37 mouse cellular contexts compared by ENCODE assay signal in the genomic region with DNA sequence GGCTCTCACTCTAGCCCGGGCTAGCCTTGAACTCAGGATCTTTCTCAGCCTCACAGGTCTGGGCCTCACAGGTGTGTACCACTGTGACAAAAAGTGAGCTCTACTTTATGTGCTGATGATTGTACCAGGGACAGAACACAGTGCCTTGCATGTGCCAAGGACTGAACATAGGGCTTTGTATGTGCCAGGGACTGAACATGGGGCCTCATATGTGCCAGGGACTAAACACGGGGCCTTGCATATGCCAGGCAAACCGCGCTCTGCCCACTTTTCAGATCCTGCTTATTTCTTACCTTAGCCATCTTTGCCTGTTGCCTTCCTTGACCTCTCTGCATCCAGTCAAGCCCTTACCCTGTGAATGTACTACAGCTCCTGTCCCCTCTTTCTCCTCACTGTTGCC. TPM values are rescaled to one million over a fixed set of nuclear protein-coding genes. Genes with fewer than 3 reads are reported as not detected.
DNase-seq lines count a peak whose midpoint lies in the region; ATAC-seq and TF ChIP-seq lines count a peak whose summit lies in the region.
"Had no signal": no experiment of that assay in that cellular context is flagged by ENCODE, and none has a peak within 500 bp of the region (broad histone marks: within the 10 kb centered on the region; RNA-seq: fewer than 3 reads in every experiment).

No protein-coding gene starts in this region.

- H3K27ac ChIP-seq in heart, embryonic 13.5 days (replicated peaks) = 0 out of 2 replicates have a peak overlapping the region, but pooled peaks have one; percentile 21
- H3K27ac ChIP-seq in ES-Bruce4 (ENCODE audit: insufficient read depth, low read length) = peak overlapping the region; percentile 60
- peak overlapping the region; percentile 37 for H3K27ac ChIP-seq in bone marrow, adult 2 months (ENCODE audit: control insufficient read depth, insufficient read depth, low read depth, low read length, poor library complexity)
- peak overlapping the region; percentile 92 for H3K27ac ChIP-seq in liver, embryonic 14.5 days
- H3K27ac ChIP-seq: embryonic facial prominence, embryonic 10.5 days; embryonic facial prominence, embryonic 15.5 days; forebrain, embryonic 15.5 days; gastrocnemius, adult 2 months; heart, adult 2 months; hindbrain, embryonic 15.5 days; kidney, embryonic 15.5 days; limb, embryonic 10.5 days; limb, embryonic 15.5 days; lung, embryonic 15.5 days; neural tube, embryonic 12.5 days had no signal

- no peak for DNase-seq in heart, postnatal 25 days (ENCODE audit: low spot score)
- no peak for DNase-seq in liver, embryonic 14.5 days (ENCODE audit: low read depth in 3 of 3, low spot score in 3 of 3)
- DNase-seq in embryo, embryonic 10 days (ENCODE audit: low spot score) = no peak
- no peak for DNase-seq in frontal cortex, postnatal 25 days (ENCODE audit: low spot score in 2 of 2)
- no peak for DNase-seq in spleen, adult 18-20 months
- DNase-seq: adrenal gland, adult 2 months; adrenal gland, postnatal 36 days; gastrocnemius, adult 2 months; gastrocnemius, postnatal 36 days; heart, adult 2 months; heart, postnatal 4 days; kidney, adult 11 months; kidney, postnatal 25 days; right cerebral cortex, postnatal 4 days; thymus, adult 2 months; thymus, postnatal 4 days had no signal

- no peak overlapping the region for H3K9ac ChIP-seq in heart, embryonic 13.5 days
- no peak overlapping the region for H3K9ac ChIP-seq in ES-Bruce4 (ENCODE audit: low read depth, poor library complexity, severe bottlenecking)
- peak overlapping the region; percentile 73 for H3K9ac ChIP-seq in liver, embryonic 14.5 days (replicated peaks)
- H3K9ac ChIP-seq: embryonic facial prominence, embryonic 15.5 days; forebrain, embryonic 15.5 days; hindbrain, embryonic 15.5 days; kidney, embryonic 15.5 days; limb, embryonic 15.5 days; lung, embryonic 15.5 days; neural tube, embryonic 12.5 days had no signal

- no peak for TF ChIP-seq CTCF in ES-Bruce4 (IDR thresholded peaks at IDR 0.05; ENCODE audit: low read depth, low read length)
- no peak for TF ChIP-seq CTCF in bone marrow, adult 2 months (IDR thresholded peaks at IDR 0.05; ENCODE audit: control insufficient read depth, insufficient read depth, low read length)
- no peak for TF ChIP-seq CTCF in liver, embryonic 14.5 days (IDR thresholded peaks at IDR 0.05; ENCODE audit: low read depth)

- WGBS in heart, embryonic 13.5 days = 93% methylated on average over 4 of the region's 4 CpGs
- WGBS in bone marrow, adult 2 months = 88% methylated on average over 4 of the region's 4 CpGs
- 75% methylated on average over 4 of the region's 4 CpGs for WGBS in liver, embryonic 14.5 days (ENCODE audit: insufficient replicate concordance)

- H3K9me3 ChIP-seq in heart, embryonic 13.5 days = no peaks in the 10 kb centered on the region
- H3K9me3 ChIP-seq in ES-Bruce4 (replicated peaks; ENCODE audit: control insufficient read depth, insufficient read depth, low read length, poor library complexity, severe bottlenecking) = peaks cover 11% of the 10 kb centered on the region
- H3K9me3 ChIP-seq in liver, embryonic 14.5 days (ENCODE audit: control insufficient read depth, low read length) = no peaks in the 10 kb centered on the region
- H3K9me3 ChIP-seq: embryonic facial prominence, embryonic 10.5 days; embryonic facial prominence, embryonic 15.5 days; forebrain, embryonic 15.5 days; hindbrain, embryonic 15.5 days; kidney, embryonic 15.5 days; limb, embryonic 10.5 days; limb, embryonic 15.5 days; lung, embryonic 15.5 days; neural tube, embryonic 12.5 days had no signal

- intact Hi-C loops in heart, postnatal 25 days (cut with DNase I) = no loop called here

- no peaks in the 10 kb centered on the region for H3K27me3 ChIP-seq in heart, embryonic 13.5 days (replicated peaks)
- H3K27me3 ChIP-seq in ES-Bruce4 (ENCODE audit: control insufficient read depth, insufficient read depth, low read length, poor library complexity, severe bottlenecking) = no peaks in the 10 kb centered on the region
- no peaks in the 10 kb centered on the region for H3K27me3 ChIP-seq in liver, embryonic 14.5 days (ENCODE audit: control insufficient read depth, insufficient read depth, low read length)
- H3K27me3 ChIP-seq: embryonic facial prominence, embryonic 15.5 days; forebrain, embryonic 15.5 days; hindbrain, embryonic 15.5 days; kidney, embryonic 15.5 days; limb, embryonic 15.5 days; lung, embryonic 15.5 days; neural tube, embryonic 12.5 days had no signal

- no peak for ATAC-seq in heart, embryonic 13.5 days (ENCODE audit: extremely low read depth, insufficient number of reproducible peaks, low FRiP score, low TSS enrichment)
- peak; percentile 3; the same call in 1 of the 2 replicates for ATAC-seq in liver, embryonic 14.5 days (ENCODE audit: insufficient read depth)
- ATAC-seq: activated CD4-positive, CD25-positive, alpha-beta regulatory T cell, adult 4 months; CD4-positive, CD25-positive, alpha-beta regulatory T cell, adult 4 months; forebrain, embryonic 15.5 days; inflammation-experienced regulatory T-cells, adult 6 months; midbrain, embryonic 16.5 days had no signal

- TF ChIP-seq POLR2A in ES-Bruce4 (IDR thresholded peaks at IDR 0.05; ENCODE audit: insufficient read depth, low read length) = no peak
- TF ChIP-seq POLR2A in bone marrow, adult 2 months (IDR thresholded peaks at IDR 0.05; ENCODE audit: borderline replicate concordance, control insufficient read depth, low read depth, low read length) = no peak

- no peak for TF ChIP-seq EP300 in ES-Bruce4 (IDR thresholded peaks at IDR 0.05; ENCODE audit: insufficient read depth, low read depth, low read length)
- TF ChIP-seq EP300 in liver, embryonic 14.5 days (IDR thresholded peaks at IDR 0.05; ENCODE audit: low read depth) = no peak

- H3K4me3 ChIP-seq in heart, embryonic 13.5 days = no peak overlapping the region
- no peak overlapping the region for H3K4me3 ChIP-seq in ES-Bruce4 (ENCODE audit: low read depth, low read length)
- no peak overlapping the region for H3K4me3 ChIP-seq in bone marrow, adult 2 months (replicated peaks; ENCODE audit: control insufficient read depth, low read depth, low read length)
- no peak overlapping the region for H3K4me3 ChIP-seq in liver, embryonic 14.5 days (ENCODE audit: insufficient read depth in 1 of 2, low read depth in 2 of 2, low read length in 2 of 2)
- H3K4me3 ChIP-seq: embryonic facial prominence, embryonic 10.5 days; embryonic facial prominence, embryonic 15.5 days; forebrain, embryonic 15.5 days; gastrocnemius, adult 2 months; heart, adult 2 months; hindbrain, embryonic 15.5 days; kidney, embryonic 15.5 days; limb, embryonic 10.5 days; limb, embryonic 15.5 days; lung, embryonic 15.5 days; myocyte; neural tube, embryonic 12.5 days had no signal

- H3K36me3 ChIP-seq in heart, embryonic 13.5 days = peaks cover 95% of the 10 kb centered on the region
- peaks cover 90% of the 10 kb centered on the region for H3K36me3 ChIP-seq in ES-Bruce4 (ENCODE audit: control insufficient read depth, insufficient read depth, low read length, poor library complexity, severe bottlenecking)
- H3K36me3 ChIP-seq in liver, embryonic 14.5 days (replicated peaks; ENCODE audit: control insufficient read depth, insufficient read depth, low read depth) = peaks cover 86% of the 10 kb centered on the region

- H3K4me1 ChIP-seq in heart, embryonic 13.5 days = peaks cover 21% of the 10 kb centered on the region
- no peaks in the 10 kb centered on the region for H3K4me1 ChIP-seq in ES-Bruce4 (ENCODE audit: control insufficient read depth, insufficient read depth, low read length)
- H3K4me1 ChIP-seq in bone marrow, adult 2 months (ENCODE audit: control insufficient read depth, insufficient read depth, low read length) = peaks cover 6% of the 10 kb centered on the region; the same call in 1 of the 2 replicates
- peaks cover 53 to 59% of the 10 kb centered on the region in 2 experiments for H3K4me1 ChIP-seq in liver, embryonic 14.5 days (replicated peaks; ENCODE audit: control insufficient read depth in 2 of 2, insufficient read depth in 2 of 2, low read length in 1 of 2)
- H3K4me1 ChIP-seq: embryonic facial prominence, embryonic 10.5 days; embryonic facial prominence, embryonic 15.5 days; forebrain, embryonic 15.5 days; hindbrain, embryonic 15.5 days; kidney, embryonic 15.5 days; limb, embryonic 10.5 days; limb, embryonic 15.5 days; lung, embryonic 15.5 days; neural tube, embryonic 12.5 days had no signal

- H3K4me2 ChIP-seq in heart, embryonic 13.5 days = no peak overlapping the region
- H3K4me2 ChIP-seq in liver, embryonic 14.5 days (ENCODE audit: low read depth) = peak overlapping the region; percentile 61
- H3K4me2 ChIP-seq: embryonic facial prominence, embryonic 15.5 days; forebrain, embryonic 15.5 days; hindbrain, embryonic 15.5 days; kidney, embryonic 15.5 days; limb, embryonic 15.5 days; lung, embryonic 15.5 days; midbrain, embryonic 11.5 days; neural tube, embryonic 12.5 days had no signal

RNA-seq across cellular contexts. Expression of a gene that starts 7.7 kb away (rescaled TPM):
- polyA plus RNA-seq in heart, embryonic 13.5 days (2015; fragmentation: Nextera tagmentation; extraction: Ambion mirVana) = 434 and 464 TPM in 2 replicates
- total RNA-seq in heart, postnatal 25 days (2021) = 1 to 10 TPM; 2.4 to 2.9 TPM
- polyA plus RNA-seq in ES-Bruce4 (2011; ENCODE audit: insufficient read depth, insufficient read length, low read depth, missing spikeins) = 366 and 371 TPM in 2 replicates
- polyA plus RNA-seq in bone marrow, adult 2 months (2011; ENCODE audit: insufficient read depth, insufficient read length, low replicate concordance, missing spikeins) = 261 and 459 TPM in 2 replicates
- 459 and 465 TPM in 2 replicates for polyA plus RNA-seq in liver, embryonic 14.5 days (2012; rRNA removed)
- 533 and 562 TPM in 2 replicates for polyA plus RNA-seq in liver, embryonic 14.5 days (2014; fragmentation: Nextera tagmentation; extraction: Ambion mirVana)

RNA-seq across cellular contexts. Expression of a gene that starts 16.2 kb away (rescaled TPM):
- 55.0 and 56.9 TPM in 2 replicates for polyA plus RNA-seq in heart, embryonic 13.5 days (2015; fragmentation: Nextera tagmentation; extraction: Ambion mirVana)
- 10 to 100 TPM; 24.4 to 25.8 TPM for total RNA-seq in heart, postnatal 25 days (2021)
- 26.7 and 30.4 TPM in 2 replicates for polyA plus RNA-seq in ES-Bruce4 (2011; ENCODE audit: insufficient read depth, insufficient read length, low read depth, missing spikeins)
- polyA plus RNA-seq in bone marrow, adult 2 months (2011; ENCODE audit: insufficient read depth, insufficient read length, low replicate concordance, missing spikeins) = 35.3 and 47.6 TPM in 2 replicates
- polyA plus RNA-seq in liver, embryonic 14.5 days (2012; rRNA removed) = 16.2 and 26.0 TPM in 2 replicates
- 36.7 and 43.7 TPM in 2 replicates for polyA plus RNA-seq in liver, embryonic 14.5 days (2014; fragmentation: Nextera tagmentation; extraction: Ambion mirVana)

RNA-seq across cellular contexts. Expression of a gene that starts 16.2 kb away (rescaled TPM):
- 0.27 and 0.28 TPM in 2 replicates for polyA plus RNA-seq in heart, embryonic 13.5 days (2015; fragmentation: Nextera tagmentation; extraction: Ambion mirVana)
- under 1 TPM; 0.28 to 0.29 TPM for total RNA-seq in heart, postnatal 25 days (2021)
- 0.60 and 1.7 TPM in 2 replicates for polyA plus RNA-seq in ES-Bruce4 (2011; ENCODE audit: insufficient read depth, insufficient read length, low read depth, missing spikeins)
- 2.1 and 2.2 TPM in 2 replicates for polyA plus RNA-seq in bone marrow, adult 2 months (2011; ENCODE audit: insufficient read depth, insufficient read length, low replicate concordance, missing spikeins)
- 1.7 and 1.9 TPM in 2 replicates for polyA plus RNA-seq in liver, embryonic 14.5 days (2012; rRNA removed)
- 1.6 and 2.1 TPM in 2 replicates for polyA plus RNA-seq in liver, embryonic 14.5 days (2014; fragmentation: Nextera tagmentation; extraction: Ambion mirVana)
- total RNA-seq: gastrocnemius, adult 2 months; gastrocnemius, postnatal 36 days; heart, adult 2 months; megakaryocyte, adult 5-6 weeks had no signal
- polyA plus RNA-seq: activated CD4-positive, CD25-positive, alpha-beta regulatory T cell, adult 4 months; CD4-positive, CD25-positive, alpha-beta regulatory T cell, adult 4 months; inflammation-experienced regulatory T-cells, adult 6 months had no signal

RNA-seq across cellular contexts. Expression of a gene that starts 17.8 kb away (rescaled TPM):
- polyA plus RNA-seq in heart, embryonic 13.5 days (2015; fragmentation: Nextera tagmentation; extraction: Ambion mirVana) = 1.0 and 3.8 TPM in 2 replicates
- total RNA-seq in heart, postnatal 25 days (2021) = not detected
- polyA plus RNA-seq in ES-Bruce4 (2011; ENCODE audit: insufficient read depth, insufficient read length, low read depth, missing spikeins) = 0.88 and 1.6 TPM in 2 replicates
- 9.6 and 12.2 TPM in 2 replicates for polyA plus RNA-seq in bone marrow, adult 2 months (2011; ENCODE audit: insufficient read depth, insufficient read length, low replicate concordance, missing spikeins)
- polyA plus RNA-seq in liver, embryonic 14.5 days (2012; rRNA removed) = 0.15 and 0.32 TPM in 2 replicates
- polyA plus RNA-seq in liver, embryonic 14.5 days (2014; fragmentation: Nextera tagmentation; extraction: Ambion mirVana) = 0.44 TPM in 1 of 2 replicates, not detected in the other
- total RNA-seq: adrenal gland, adult 2 months; common myeloid progenitor, adult 5-6 weeks; layer of hippocampus, postnatal 25 days; megakaryocyte, adult 5-6 weeks had no signal
- polyA plus RNA-seq: activated CD4-positive, CD25-positive, alpha-beta regulatory T cell, adult 4 months; adrenal gland, adult 2 months; CD4-positive, CD25-positive, alpha-beta regulatory T cell, adult 4 months; embryonic facial prominence, embryonic 10.5 days; heart, adult 2 months; inflammation-experienced regulatory T-cells, adult 6 months; midbrain, embryonic 11.5 days had no signal

RNA-seq across cellular contexts. Expression of a gene that starts 23.7 kb away (rescaled TPM):
- 26.7 and 31.8 TPM in 2 replicates for polyA plus RNA-seq in heart, embryonic 13.5 days (2015; fragmentation: Nextera tagmentation; extraction: Ambion mirVana)
- 10 to 100 TPM; 24.7 to 27.5 TPM for total RNA-seq in heart, postnatal 25 days (2021)
- polyA plus RNA-seq in ES-Bruce4 (2011; ENCODE audit: insufficient read depth, insufficient read length, low read depth, missing spikeins) = 10.7 and 11.2 TPM in 2 replicates
- 2.3 and 5.8 TPM in 2 replicates for polyA plus RNA-seq in bone marrow, adult 2 months (2011; ENCODE audit: insufficient read depth, insufficient read length, low replicate concordance, missing spikeins)
- polyA plus RNA-seq in liver, embryonic 14.5 days (2012; rRNA removed) = 2.3 TPM in 2 replicates
- polyA plus RNA-seq in liver, embryonic 14.5 days (2014; fragmentation: Nextera tagmentation; extraction: Ambion mirVana) = 2.9 and 4.4 TPM in 2 replicates

Comparison
In these comparisons a context has a peak if more than half of its experiments do, and no peak if none do; other contexts are left out.
1. H3K27ac ChIP-seq: peak in every context shown above with its lines; median percentile 92 in liver, embryonic 14.5 days; 60 in ES-Bruce4; 37 in bone marrow, adult 2 months; 21 in heart, embryonic 13.5 days.